Mouse (Mus musculus): ENCODE data around the gene Grsf1.

The Grsf1 gene

GRCm38 (mm10) chr5:88688583-88689187, 12.7 kb upstream of the Grsf1 start:
- DNase-seq, result no peak

DNA sequence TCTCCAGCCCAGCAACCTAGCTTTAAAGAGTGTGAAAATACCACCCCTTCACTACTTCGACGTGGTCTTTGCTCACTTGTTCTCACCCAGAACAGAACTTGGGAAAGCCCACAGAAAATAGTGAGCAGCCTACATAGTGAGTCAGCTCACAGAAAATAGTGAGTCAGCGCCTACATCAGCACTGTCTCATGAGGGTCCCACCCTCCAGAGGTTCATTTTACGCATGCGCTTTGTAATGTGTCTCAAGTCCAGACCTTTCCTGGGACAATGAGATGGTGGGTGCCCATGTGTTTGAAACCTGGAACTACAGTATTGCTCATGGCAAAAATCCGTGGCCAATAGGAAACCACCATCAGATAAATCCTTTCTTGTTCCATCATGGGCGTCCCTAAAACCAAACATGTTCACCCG, 12.0 kb upstream of the Grsf1 start:
- no peak for DNase-seq

GRCm38 (mm10) chr5:88685745-88686299, 9.9 kb upstream of the Grsf1 start:
- no peak for DNase-seq

DNA sequence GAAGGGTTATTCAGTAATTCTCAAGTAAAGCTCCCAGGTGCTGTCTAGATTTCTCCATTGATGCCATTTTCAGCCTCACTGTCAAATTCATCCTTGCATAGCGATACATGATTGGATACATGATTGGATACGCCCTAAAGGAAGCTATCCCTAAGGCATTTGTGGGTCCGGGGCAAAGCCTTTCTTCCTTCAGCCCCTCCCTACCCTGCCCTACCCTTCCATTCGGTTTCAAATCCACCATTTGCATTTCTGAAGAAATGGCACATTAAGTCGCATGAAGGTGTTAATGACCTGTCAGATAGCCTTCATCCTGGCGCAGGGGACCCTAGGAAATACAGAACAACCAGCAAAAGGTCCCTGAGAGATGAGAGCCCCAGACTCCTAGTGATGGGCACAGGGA, 9.3 kb upstream of the Grsf1 start:
- no peak for DNase-seq

DNA sequence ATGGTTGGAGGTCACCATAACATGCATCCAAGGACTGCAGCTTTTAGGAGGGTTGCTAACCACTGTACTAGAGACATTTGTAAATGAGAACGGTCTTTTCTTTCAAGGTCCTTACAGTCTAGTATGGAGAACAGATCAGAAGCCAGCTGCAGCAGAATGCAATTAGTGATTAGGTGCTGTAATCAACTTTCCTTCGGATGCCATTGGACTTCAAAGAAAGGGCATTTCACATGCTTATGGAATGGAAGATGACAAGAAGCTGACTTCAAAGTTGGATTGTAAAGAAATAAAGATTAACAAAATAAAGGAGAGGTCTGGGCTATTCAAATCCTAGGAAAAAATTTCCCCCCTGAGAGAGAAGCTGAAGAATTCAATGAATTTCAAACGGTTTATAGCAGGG, 8.3 kb upstream of the Grsf1 start:
- DNase-seq, result no peak

DNA sequence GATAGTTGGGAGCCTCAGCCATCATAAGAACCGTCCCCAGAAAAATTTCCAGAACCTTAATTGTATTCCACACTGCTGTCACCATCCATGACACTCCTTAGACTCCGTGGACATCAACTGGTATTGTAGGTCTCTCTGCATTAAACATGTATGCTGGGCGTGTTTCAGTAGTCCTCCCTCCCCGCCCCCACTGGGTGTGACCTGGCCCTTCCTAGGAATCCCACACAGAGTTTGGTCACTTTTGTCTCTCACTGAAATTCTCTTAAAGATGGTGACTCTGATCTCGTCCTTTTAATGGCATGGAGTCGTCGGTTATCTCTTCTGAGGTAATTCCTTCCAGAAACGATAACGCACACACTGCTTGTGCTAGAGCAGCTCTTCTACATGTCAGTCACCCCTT, 7.7 kb upstream of the Grsf1 start:
- no peak for DNase-seq

DNA sequence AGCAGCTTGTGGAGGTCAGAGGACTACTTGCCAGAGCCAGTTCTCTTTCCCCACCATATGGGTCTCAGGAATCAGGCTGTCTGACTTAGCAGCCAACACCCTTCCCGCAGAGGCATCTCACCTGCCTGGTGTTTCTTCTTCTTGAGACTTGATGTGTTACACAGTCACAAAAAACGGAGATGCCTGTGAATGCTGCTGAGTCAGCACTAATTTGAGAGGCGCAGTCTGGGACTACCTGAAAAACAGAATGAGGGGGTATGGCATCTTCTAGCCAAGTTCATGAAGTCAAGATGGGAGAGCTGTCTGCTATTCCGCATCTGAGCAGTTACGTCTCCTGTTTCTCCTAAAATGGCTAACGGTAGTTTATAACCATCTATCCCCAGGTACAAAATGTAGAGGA, 4.6 kb upstream of the Grsf1 start:
- DNase-seq, result no peak

- DNase-seq, result no peak
These were observed 3.4 kb upstream of the Grsf1 start for GRCm38 (mm10) chr5:88679341-88679740.

GRCm38 (mm10) chr5:88678929-88679328, 3.0 kb upstream of the Grsf1 start:
- DNase-seq, result no peak

DNA sequence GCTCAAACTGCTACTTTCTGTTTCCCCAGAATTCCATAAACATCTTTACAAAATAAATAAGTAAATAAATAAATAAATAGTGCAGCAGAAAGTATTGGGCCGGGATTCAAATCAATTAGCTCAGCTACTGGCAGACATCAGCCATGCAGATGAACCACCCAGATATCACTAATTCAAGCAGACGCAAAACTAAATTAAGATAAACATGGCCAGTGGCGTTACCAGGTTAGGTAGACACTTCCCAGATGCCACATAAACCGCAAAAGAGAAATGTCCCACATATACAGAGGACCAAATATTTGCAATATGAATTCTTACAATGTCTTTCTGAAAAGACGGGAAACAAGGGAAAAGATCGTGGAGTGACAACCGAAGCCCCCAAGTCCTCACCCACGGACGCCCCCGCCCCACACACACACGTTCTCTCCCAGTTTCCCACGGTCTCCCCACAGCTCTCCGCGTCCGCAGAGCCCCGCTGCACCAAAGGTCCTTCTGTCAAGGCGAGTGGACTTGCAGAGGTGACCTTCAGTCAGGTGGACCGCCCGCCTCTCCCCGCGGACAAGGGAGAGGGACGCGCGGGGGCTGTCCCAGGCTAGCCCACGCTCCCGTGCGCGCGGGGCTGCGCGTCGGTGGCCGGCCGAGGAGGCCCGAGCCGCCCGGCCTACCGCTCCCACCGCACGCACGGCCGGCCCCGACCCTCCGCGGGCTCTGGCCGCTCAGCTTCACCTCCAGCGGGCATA, 1.1 kb downstream of the Grsf1 start:
- peak; percentile 68 for DNase-seq

GRCm38 (mm10) chr5:88663875-88664274, 12.1 kb downstream of the Grsf1 start:
- DNase-seq, result no peak

DNA sequence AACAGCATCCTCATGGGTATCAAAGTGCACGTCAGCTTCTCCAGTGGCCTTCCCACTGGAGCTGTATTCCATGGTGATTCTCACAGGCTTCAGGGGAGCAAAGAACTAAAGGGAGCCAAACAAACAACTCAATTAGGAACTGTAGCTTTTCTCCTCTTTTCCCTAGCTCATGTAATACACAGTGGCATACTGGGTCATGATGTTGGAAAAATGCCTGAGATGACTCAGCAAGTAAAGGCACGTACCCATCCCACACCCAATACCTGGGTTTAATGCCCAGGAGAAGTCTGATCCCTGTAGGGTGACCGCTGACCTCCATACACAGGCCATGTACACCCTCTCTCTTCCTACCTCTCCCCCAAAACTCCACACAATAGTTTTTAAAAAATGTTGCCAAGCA, 12.8 kb downstream of the Grsf1 start:
- DNase-seq, result no peak

DNA sequence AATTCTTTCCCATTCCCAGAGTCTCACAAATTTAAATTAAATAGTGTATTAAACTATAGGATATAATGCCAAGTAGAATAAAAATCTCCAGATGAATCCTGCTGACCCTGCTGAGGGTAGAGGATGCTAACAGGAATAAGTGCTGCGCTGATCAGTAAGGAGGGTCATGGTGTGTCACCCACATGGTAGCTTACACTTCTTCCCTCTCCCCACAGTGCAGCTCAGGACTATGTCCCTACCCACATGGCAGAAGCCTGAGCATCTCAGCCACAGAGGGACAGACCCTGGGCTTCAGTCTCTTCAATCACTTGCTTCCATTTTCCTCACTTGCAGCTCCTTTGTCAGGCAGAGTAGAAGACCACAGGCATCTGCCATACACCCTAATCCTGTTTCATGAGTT, 18.1 kb downstream of the Grsf1 start:
- no peak for DNase-seq

- DNase-seq, result no peak
These were observed 23.4 kb downstream of the Grsf1 start for GRCm38 (mm10) chr5:88652589-88652988.

DNA sequence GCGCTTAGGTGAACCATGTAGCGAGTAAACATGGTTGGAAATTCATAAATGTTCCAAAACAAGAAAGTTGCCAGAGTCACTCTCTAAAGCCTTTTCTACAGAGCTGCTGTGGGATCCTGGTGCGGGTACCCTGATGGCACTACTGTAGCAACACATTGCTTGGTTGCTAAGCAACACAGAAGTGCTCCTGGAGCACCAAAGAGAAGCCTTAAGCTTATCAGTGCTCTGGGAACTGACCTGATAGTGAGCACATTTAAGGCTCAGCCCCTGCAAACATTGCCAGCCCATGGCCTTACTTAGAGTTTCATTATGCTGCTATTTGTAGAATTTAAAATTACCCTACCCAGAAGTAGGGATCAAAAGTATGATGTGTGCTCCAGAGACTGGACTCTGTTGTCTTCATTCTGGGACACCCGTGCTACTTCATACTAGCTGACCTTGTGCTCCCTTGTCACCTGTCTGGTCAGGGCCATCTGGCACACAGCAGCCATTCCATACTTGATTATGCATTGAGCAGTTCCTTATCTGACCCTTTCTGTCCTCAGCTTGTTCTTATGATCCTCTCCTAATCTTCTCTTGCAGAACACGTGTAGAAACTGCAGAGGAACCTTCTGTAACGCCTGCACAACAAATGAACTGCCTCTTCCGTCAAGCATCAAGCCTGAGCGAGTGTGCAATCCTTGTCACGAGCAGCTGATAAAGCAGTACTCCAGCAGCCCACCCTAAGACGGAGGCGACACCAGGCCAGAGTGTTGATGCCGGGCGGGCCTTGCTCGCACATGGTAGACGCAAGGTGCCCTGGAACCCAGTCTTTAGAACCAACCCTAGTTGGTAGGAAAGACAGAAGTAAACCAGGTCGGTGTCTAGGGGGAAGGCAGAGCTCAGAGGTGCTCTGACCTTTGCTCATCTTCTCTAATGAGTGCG, 26.5 kb downstream of the Grsf1 start:
- DNase-seq, result no peak

GRCm38 (mm10) chr5:88645405-88645804, 30.6 kb downstream of the Grsf1 start:
- peak; percentile 87 for DNase-seq

- DNase-seq, result peak; percentile 39
These were observed 31.1 kb downstream of the Grsf1 start for GRCm38 (mm10) chr5:88644901-88645300.

DNA sequence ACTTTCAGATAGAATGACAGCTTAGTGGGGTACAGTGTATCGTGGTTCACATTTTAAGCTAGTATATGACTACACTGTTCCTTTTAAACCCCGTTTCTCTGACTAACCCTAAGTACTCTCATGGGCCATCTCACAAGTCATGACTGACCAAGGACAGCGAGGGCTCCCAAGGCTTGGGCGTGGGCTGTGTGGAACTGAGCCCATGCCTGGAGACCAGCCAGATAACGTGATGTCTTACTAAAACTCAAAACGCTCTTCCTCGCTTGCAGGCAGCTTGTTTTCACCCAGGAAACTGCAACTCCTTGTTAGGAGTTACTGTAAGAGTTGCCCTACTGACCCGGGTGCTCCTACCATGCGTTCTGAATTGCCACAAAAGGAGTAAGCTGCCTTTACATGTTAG, 32.5 kb downstream of the Grsf1 start:
- DNase-seq, result peak; percentile 49

DNA sequence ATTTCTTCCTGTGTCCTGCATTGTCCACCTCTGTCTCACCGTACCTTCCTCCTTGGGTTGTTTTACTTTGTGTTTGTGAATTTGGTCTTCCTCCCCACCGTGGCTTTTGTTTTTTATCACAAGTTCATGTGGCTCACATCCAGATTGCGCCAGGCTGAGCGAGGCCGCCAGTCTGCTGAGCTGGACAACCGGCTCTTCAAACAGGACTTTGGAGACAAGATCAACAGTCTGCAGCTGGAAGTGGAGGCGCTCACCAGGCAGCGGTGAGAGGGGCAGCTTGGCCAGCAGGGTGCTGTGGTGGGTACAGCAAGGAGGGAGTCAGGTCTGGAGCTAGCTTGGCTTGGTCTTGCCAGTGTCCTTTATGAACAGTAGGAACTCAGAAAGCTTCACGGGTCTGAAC, 33.2 kb downstream of the Grsf1 start:
- DNase-seq, result peak; percentile 59

GRCm38 (mm10) chr5:88634076-88634475, 41.9 kb downstream of the Grsf1 start:
- DNase-seq, result no peak

- peak; percentile 95 for DNase-seq
These were observed 43.5 kb downstream of the Grsf1 start for GRCm38 (mm10) chr5:88632463-88632862.

- no peak for DNase-seq
These were observed 44.4 kb downstream of the Grsf1 start for GRCm38 (mm10) chr5:88631545-88631944.

DNA sequence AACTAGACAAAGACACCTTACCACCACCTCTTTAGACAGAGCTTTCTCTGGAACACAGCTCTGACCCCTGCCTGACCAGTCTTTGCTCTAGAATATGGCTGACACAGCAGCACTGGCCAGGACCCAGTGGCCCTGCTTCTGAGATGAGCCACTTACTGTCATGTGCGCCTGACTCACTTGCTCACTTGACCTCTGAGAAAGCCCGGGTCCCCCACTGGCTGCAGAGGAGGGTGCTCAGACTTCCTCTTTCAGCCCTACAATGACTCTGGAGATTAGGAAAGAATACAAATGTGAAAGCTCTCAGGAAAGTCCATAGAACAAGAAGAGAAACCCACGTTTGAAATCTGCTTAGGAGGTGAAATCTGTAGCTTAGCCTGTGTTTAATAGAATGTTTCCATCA, 45.1 kb downstream of the Grsf1 start:
- DNase-seq, result peak; percentile 61
